Mouse (Mus musculus) heart, embryonic 12.5 days (tissue): ENCODE measurements around the gene Myoz1. TPM values are rescaled to one million over a fixed set of nuclear protein-coding genes. Genes with fewer than 3 reads are reported as not detected.

ENCODE experiments used
- microRNA-seq: library from miRNA; unstranded; fragments of <30 nt; microRNA quantifications from one replicate; pipeline ENCODE4, GENCODE M21; 2017
- polyA plus RNA-seq: library from polyadenylated mRNA; unstranded; fragments of >200 nt; fragmentation: Nextera tagmentation; extraction: Ambion mirVana; gene quantifications from 2 replicates; pipeline ENCODE4 v1.2.1, GENCODE M21; 2016

The Myoz1 gene
- polyA plus RNA-seq, 1 experiment from 2014 or later, result 19.2 TPM

Small RNA genes lying within 50 kb of the gene (microRNA-seq; reads per million reads assigned to microRNA genes)
- 0.71 reads per million for gene Mir6946

Other genes starting within 250 kb of the Myoz1 start
- gene Cfap70, start 204.3 kb downstream of the Myoz1 start, polyA plus RNA-seq, result not detected in 2 replicates
- 38.6 and 38.8 TPM in 2 replicates for gene Anxa7, start 176.4 kb downstream of the Myoz1 start, polyA plus RNA-seq
- gene Mss51, start 159.6 kb downstream of the Myoz1 start, polyA plus RNA-seq, result 0.50 and 0.51 TPM in 2 replicates
- gene Ppp3cb, start 110.0 kb downstream of the Myoz1 start, polyA plus RNA-seq, result 43.0 and 43.5 TPM in 2 replicates
- 7.4 and 7.7 TPM in 2 replicates for gene Usp54, start 15.5 kb downstream of the Myoz1 start, polyA plus RNA-seq
- 181 and 191 TPM in 2 replicates for gene Synpo2l, start 11.8 kb upstream of the Myoz1 start, polyA plus RNA-seq
- 93.4 and 97.4 TPM in 2 replicates for gene Sec24c, start 17.8 kb upstream of the Myoz1 start, polyA plus RNA-seq
- 20.4 and 21.2 TPM in 2 replicates for gene Fut11, start 38.4 kb upstream of the Myoz1 start, polyA plus RNA-seq
- 232 and 236 TPM in 2 replicates for gene Chchd1, start 46.5 kb upstream of the Myoz1 start, polyA plus RNA-seq
- gene Zswim8, start 51.0 kb upstream of the Myoz1 start, polyA plus RNA-seq, result 32.4 and 34.0 TPM in 2 replicates
- gene Ndst2, start 78.0 kb upstream of the Myoz1 start, polyA plus RNA-seq, result 17.9 and 18.8 TPM in 2 replicates
- gene Camk2g, start 137.5 kb upstream of the Myoz1 start, polyA plus RNA-seq, result 65.4 and 69.5 TPM in 2 replicates
- 0.77 and 1.1 TPM in 2 replicates for gene Plau, start 180.1 kb upstream of the Myoz1 start, polyA plus RNA-seq